Mouse (Mus musculus) liver, postnatal 0 days (tissue): ENCODE data around the gene Dag1.

Experiments used
- CTCF ChIP-seq: sonication (generic); IDR thresholded peaks from 2 replicates; pipeline ENCODE4 v1.5.1; 2016; ENCODE audit warnings: antibody characterized with exemption, low read depth
- EP300 ChIP-seq: IDR thresholded peaks from 2 replicates; pipeline ENCODE4 v1.6.1; 2016; ENCODE audit warnings: antibody characterized with exemption, low read depth, mild to moderate bottlenecking

DNA sequence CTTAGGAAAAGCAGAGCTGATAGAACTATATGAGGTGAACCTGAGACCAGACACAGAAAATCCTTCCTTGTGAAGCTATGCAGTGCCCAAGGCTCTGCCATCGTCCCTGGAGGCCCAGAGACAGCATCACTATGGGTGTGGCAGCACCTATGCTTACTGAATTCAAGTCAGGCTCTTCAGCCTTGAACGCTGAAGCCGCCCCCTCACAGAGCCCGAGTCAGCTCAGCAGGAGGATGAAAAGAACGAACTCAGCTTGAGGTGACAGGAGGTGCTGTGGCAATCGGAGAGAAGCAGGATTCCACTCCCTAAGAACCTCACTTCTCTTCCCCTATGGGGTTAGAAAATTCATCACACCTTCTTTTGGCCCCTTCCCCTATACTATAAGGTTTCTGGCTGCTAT is 76.1 kb downstream of the Dag1 start:
- no peak for TF ChIP-seq CTCF
- TF ChIP-seq EP300: no peak
